Mouse (Mus musculus): ENCODE measurements around the gene Acat2. TPM values are rescaled to one million over a fixed set of nuclear protein-coding genes. Genes with fewer than 3 reads are reported as not detected.
A peak's percentile ranks its signal among the peaks of the same experiment; 100 is the strongest.

Acat2 gene
- polyA plus RNA-seq, 1 experiment from 2014 or later = 62.7 TPM

DNA sequence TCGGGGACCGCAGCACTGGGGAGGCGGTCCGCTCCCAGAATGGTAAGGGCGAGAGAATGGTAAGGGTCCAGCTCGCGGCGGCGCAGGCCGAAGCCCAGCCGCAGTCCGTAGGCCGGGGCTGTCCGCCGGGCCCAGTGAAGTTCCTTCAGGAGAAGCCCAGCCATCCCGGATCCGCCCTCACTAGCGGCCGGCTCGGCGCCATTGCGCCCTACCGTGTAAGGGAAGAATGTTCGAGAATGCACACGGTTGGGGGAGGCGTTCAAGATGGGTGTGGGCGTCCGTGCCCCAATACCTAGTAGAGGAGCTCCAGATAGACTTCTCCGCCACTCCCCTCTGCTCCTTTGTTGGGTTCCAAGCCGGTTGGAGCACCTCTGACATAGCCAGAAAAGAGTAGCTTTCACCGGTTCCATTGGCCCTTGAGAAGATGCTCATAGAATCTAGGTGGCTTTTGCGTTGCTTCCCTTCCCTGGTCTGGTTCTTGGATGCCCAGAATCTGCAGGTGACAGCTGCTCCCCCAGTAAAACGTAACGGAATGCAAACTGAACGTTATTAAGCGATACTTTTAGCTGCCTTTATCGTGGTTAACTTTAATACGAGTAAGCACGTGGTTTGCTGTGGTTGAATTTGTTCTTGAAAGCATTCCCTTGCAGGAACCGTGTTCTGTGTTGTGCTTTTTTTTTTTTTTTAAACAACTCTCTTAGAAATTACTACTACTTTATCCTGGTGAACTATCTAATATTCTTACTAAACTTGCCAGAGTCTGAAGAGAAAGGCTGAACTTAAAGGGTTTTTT lies 43.8 kb downstream of the Acat2 start:
- no peaks in the 10 kb centered on the region for H3K4me1 ChIP-seq (replicated peaks; ENCODE audit: control insufficient read depth, insufficient read depth, low read length)
- peaks cover 46% of the 10 kb centered on the region for H3K36me3 ChIP-seq (ENCODE audit: control insufficient read depth, insufficient read depth)
- peak overlapping the region; percentile 90 for H3K4me3 ChIP-seq (ENCODE audit: low read depth, low read length)
- ATAC-seq = peak; percentile 34
- H3K27ac ChIP-seq (ENCODE audit: low read depth, low read length) = peak overlapping the region; percentile 89
- H3K4me2 ChIP-seq (replicated peaks; ENCODE audit: low read depth) = peak overlapping the region; percentile 85
- under 1% methylated on average over 40 of the region's 40 CpGs for WGBS
- no peaks in the 10 kb centered on the region for H3K9me3 ChIP-seq (ENCODE audit: control insufficient read depth)
- no peak for TF ChIP-seq CTCF (IDR thresholded peaks at IDR 0.05; ENCODE audit: low read depth)
- peak overlapping the region; percentile 96 for H3K9ac ChIP-seq (ENCODE audit: low read depth, low read length)
- H3K27me3 ChIP-seq (replicated peaks; ENCODE audit: control insufficient read depth, insufficient read depth, low read length) = no peaks in the 10 kb centered on the region

DNA sequence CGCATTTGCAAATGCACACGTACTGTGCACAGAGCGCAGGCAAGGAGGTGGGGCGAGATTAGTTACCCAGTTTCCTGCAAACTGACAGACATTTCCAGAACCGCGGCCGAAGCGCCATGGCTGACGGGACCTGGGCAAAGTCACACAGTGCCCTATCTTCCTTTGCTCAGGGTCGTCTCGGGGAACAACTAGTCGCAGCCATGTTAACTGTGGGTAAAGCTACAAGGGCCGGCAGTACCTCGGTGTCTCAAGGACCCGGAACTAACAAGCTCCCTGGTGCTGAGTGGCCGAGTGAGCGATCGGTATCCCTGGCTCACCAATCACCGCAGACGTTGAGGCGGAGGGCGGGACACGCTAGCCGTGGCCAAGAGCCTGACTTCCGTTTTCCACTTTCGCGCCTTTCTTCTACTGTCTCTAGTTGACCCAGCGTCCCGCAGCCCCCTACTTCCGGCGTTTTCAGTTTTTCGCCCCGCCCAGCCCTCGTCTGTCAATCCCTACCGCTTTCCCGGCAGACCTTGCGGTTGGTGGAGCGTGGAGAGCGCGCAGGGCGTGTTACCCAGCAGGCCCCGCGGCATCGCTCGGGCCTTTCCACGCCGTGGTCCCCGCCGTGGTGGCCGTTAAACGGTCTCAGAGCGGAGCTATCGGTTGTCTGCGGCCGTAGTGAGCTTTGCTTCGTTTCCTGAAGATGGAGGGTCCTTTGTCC lies 44.5 kb downstream of the Acat2 start, which contains the start of gene Mrpl18:
Mrpl18 (minus strand) TSS at position 465 of the 703 bp plus-strand sequence.
- no peaks in the 10 kb centered on the region for H3K9me3 ChIP-seq (ENCODE audit: control insufficient read depth)
- no peaks in the 10 kb centered on the region for H3K4me1 ChIP-seq (replicated peaks; ENCODE audit: control insufficient read depth, insufficient read depth, low read length)
- WGBS = under 1% methylated on average over 56 of the region's 56 CpGs
- no peak for TF ChIP-seq CTCF (IDR thresholded peaks at IDR 0.05; ENCODE audit: low read depth)
- H3K27me3 ChIP-seq (replicated peaks; ENCODE audit: control insufficient read depth, insufficient read depth, low read length) = no peaks in the 10 kb centered on the region
- H3K27ac ChIP-seq (ENCODE audit: low read depth, low read length) = peak within 1 kb of the TSS; percentile 89
- H3K4me2 ChIP-seq (replicated peaks; ENCODE audit: low read depth) = peak within 1 kb of the TSS; percentile 85
- peaks cover 46% of the 10 kb centered on the region for H3K36me3 ChIP-seq (ENCODE audit: control insufficient read depth, insufficient read depth)
- peak within 1 kb of the TSS; percentile 96 for H3K9ac ChIP-seq (ENCODE audit: low read depth, low read length)
- H3K4me3 ChIP-seq (ENCODE audit: low read depth, low read length) = peak within 1 kb of the TSS; percentile 90
- peak; percentile 99 for ATAC-seq

DNA sequence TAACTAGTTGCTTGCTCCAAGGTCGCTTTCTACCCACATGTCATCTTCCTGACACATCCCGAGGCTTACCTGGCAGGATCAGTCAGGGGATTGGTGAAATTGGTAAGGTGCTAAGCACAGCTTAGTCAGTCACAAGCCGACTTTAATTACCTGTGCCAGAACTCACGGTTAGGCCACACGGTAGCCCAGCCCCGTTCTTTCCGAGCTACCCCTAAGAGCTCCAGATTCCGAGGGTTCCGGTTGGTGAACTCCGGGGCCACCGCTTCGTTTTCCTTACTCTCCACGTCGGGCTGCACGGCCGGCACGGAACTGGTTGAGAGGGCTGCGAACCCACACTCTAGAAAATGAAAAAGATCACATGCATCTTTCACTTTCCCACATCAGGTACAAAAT lies 45.1 kb downstream of the Acat2 start, which contains the start of gene Tcp1:
Tcp1 (plus strand) TSS at position 214 of the 393 bp plus-strand sequence.
- no peaks in the 10 kb centered on the region for H3K27me3 ChIP-seq (replicated peaks; ENCODE audit: control insufficient read depth, insufficient read depth, low read length)
- 1% methylated on average over 18 of the region's 18 CpGs for WGBS
- peak within 1 kb of the TSS; percentile 89 for H3K27ac ChIP-seq (ENCODE audit: low read depth, low read length)
- H3K9me3 ChIP-seq (ENCODE audit: control insufficient read depth) = no peaks in the 10 kb centered on the region
- H3K4me1 ChIP-seq (replicated peaks; ENCODE audit: control insufficient read depth, insufficient read depth, low read length) = no peaks in the 10 kb centered on the region
- H3K4me2 ChIP-seq (replicated peaks; ENCODE audit: low read depth) = peak within 1 kb of the TSS; percentile 85
- no peak for TF ChIP-seq CTCF (IDR thresholded peaks at IDR 0.05; ENCODE audit: low read depth)
- peaks cover 46% of the 10 kb centered on the region for H3K36me3 ChIP-seq (ENCODE audit: control insufficient read depth, insufficient read depth)
- peak within 1 kb of the TSS; percentile 90 for H3K4me3 ChIP-seq (ENCODE audit: low read depth, low read length)
- H3K9ac ChIP-seq (ENCODE audit: low read depth, low read length) = peak within 1 kb of the TSS; percentile 96
- peak; percentile 19 for ATAC-seq

DNA sequence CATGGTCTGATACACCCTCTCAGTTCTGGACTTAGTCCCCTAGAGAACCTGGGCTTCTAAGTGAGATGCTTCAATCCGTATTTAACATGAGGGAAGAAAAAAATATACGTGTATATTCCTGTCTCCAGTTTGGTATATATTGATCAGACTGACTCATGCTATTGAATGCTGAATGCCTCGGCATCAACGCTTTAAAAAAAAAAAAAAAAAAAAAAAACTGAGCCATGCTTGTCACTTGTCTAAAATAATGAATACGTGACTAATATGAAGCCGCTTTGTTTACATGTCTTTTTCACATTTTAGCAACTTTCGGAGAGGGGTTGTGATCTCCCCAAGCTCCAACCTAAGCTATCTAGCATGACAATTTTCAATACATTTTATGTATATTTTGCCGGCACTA lies 50.2 kb downstream of the Acat2 start:
- Histone ChIP-seq H3K27me3 (replicated peaks; ENCODE audit: control insufficient read depth, insufficient read depth, low read length) (no peaks in the 10 kb centered on the region), H3K4me2 (replicated peaks; ENCODE audit: low read depth) (no peak overlapping the region), H3K4me1 (replicated peaks; ENCODE audit: control insufficient read depth, insufficient read depth, low read length) (no peaks in the 10 kb centered on the region), H3K27ac (ENCODE audit: low read depth, low read length) (no peak overlapping the region), H3K9ac (ENCODE audit: low read depth, low read length) (no peak overlapping the region), H3K9me3 (ENCODE audit: control insufficient read depth) (no peaks in the 10 kb centered on the region), H3K4me3 (ENCODE audit: low read depth, low read length) (no peak overlapping the region), H3K36me3 (ENCODE audit: control insufficient read depth, insufficient read depth) (peaks cover 43% of the 10 kb centered on the region)
- no peak for ATAC-seq
- TF ChIP-seq CTCF (IDR thresholded peaks at IDR 0.05; ENCODE audit: low read depth) = no peak
- WGBS = 85% methylated on average over 8 of the region's 8 CpGs

DNA sequence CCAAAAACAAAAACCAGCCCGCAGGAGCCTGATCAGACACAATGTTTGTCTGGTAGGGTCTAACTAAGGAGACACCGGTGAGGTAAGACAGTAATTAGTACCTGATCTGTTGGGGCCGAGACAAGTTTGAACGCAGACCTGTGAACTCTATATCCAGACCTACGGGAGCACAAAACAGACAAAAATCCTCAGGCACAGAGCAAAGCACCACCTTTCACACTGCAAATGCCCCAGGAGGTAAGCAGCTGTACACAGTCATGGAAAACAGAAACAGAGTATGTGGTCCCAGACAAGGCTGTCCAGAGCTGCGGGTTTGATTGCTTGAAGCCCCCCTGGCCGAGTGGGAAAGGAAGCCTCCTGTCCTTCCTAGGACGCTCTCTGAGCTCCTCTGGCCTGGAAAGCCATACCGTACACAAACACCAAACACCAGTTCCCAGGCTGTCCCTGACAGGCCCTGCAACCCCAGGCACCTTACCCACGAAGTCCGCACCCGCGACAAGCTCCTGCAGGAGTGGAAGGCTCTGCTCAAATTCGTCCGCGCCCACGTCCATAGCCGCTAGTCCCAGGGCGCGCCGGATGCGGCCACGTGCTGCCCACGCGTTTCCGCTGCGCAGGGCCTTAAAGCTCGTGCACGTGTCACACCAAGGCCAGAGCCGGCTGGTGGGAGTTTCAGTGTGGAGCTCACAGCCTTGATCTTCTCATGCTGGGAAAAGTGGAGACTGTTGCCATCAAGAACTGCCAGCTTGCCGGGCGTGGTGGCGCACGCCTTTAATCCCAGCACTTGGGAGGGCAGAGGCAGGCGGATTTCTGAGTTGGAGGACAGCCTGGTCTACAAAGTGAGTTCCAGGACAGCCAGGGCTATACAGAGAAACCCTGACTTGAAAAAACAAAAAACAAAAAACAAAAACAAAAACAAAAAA lies 50.9 kb downstream of the Acat2 start, which contains the start of gene Pnldc1:
Pnldc1 (minus strand) TSS at position 870 of the 920 bp plus-strand sequence.
- no peak within 1 kb of the TSS for H3K4me2 ChIP-seq (replicated peaks; ENCODE audit: low read depth)
- H3K27me3 ChIP-seq (replicated peaks; ENCODE audit: control insufficient read depth, insufficient read depth, low read length) = no peaks in the 10 kb centered on the region
- no peak within 1 kb of the TSS for H3K9ac ChIP-seq (ENCODE audit: low read depth, low read length)
- no peaks in the 10 kb centered on the region for H3K9me3 ChIP-seq (ENCODE audit: control insufficient read depth)
- no peak within 1 kb of the TSS for H3K4me3 ChIP-seq (ENCODE audit: low read depth, low read length)
- no peak within 1 kb of the TSS for H3K27ac ChIP-seq (ENCODE audit: low read depth, low read length)
- no peak for TF ChIP-seq CTCF (IDR thresholded peaks at IDR 0.05; ENCODE audit: low read depth)
- H3K4me1 ChIP-seq (replicated peaks; ENCODE audit: control insufficient read depth, insufficient read depth, low read length) = no peaks in the 10 kb centered on the region
- H3K36me3 ChIP-seq (ENCODE audit: control insufficient read depth, insufficient read depth) = peaks cover 47% of the 10 kb centered on the region
- no peak for ATAC-seq
- 80% methylated on average over 35 of the region's 35 CpGs for WGBS
